Mouse (Mus musculus) kidney, postnatal 0 days (tissue): ENCODE results near the gene Arntl. TPM values are rescaled to one million over a fixed set of nuclear protein-coding genes. Genes with fewer than 3 reads are reported as not detected.

Experiments used
- ATAC-seq: fragments of 200-750 bp; cut with Nextera tagmentation; replicated peaks from 2 replicates; pipeline ENCODE4 v1.8.0; 2017; ENCODE audit warnings: low read depth, moderate number of reproducible peaks, moderate TSS enrichment, moderate library complexity; ENCODE audit not compliant: low FRiP score
- DNase-seq: peaks from one replicate; pipeline ENCODE4 v3.0.0-alpha.2; 2016; ENCODE audit warnings: low spot score
- H3K27ac ChIP-seq: fragments of 300-500 bp; sonication (generic); 2 replicates; pipeline ENCODE4 v1.5.1; 2014; ENCODE audit warnings: mild to moderate bottlenecking
- H3K27me3 ChIP-seq: fragments of 300-500 bp; sonication (generic); 2 replicates; pipeline ENCODE4 v1.6.1; 2014; ENCODE audit warnings: low read length, mixed read lengths; ENCODE audit not compliant: insufficient read depth
- H3K36me3 ChIP-seq: fragments of 300-500 bp; sonication (generic); 2 replicates; pipeline ENCODE4 v1.6.1; 2014; ENCODE audit warnings: low read length, mixed read lengths; ENCODE audit not compliant: insufficient read depth
- H3K4me1 ChIP-seq: fragments of 300-500 bp; sonication (generic); replicated peaks from 2 replicates; pipeline ENCODE4 v1.6.1; 2014; ENCODE audit warnings: antibody characterized with exemption, low read length, mixed read lengths; ENCODE audit not compliant: insufficient read depth
- H3K4me2 ChIP-seq: fragments of 300-500 bp; sonication (generic); 2 replicates; pipeline ENCODE4 v1.6.1; 2014; ENCODE audit warnings: mild to moderate bottlenecking, low read length, moderate library complexity, mixed read lengths
- H3K4me3 ChIP-seq: fragments of 300-500 bp; sonication (generic); replicated peaks from 2 replicates; pipeline ENCODE4 v1.5.1; 2014; ENCODE audit warnings: low read depth, low read length
- H3K9ac ChIP-seq: fragments of 300-500 bp; sonication (generic); 2 replicates; pipeline ENCODE4 v1.6.1; 2014; ENCODE audit warnings: low read depth, low read length
- H3K9me3 ChIP-seq: fragments of 300-500 bp; sonication (generic); replicated peaks from 2 replicates; pipeline ENCODE4 v1.6.1; 2016; ENCODE audit warnings: low read length, inconsistent platforms, mixed read lengths
- CTCF ChIP-seq: IDR thresholded peaks from 2 replicates; pipeline ENCODE4 v1.5.1; 2016; ENCODE audit warnings: antibody characterized with exemption, low read depth, mild to moderate bottlenecking, moderate library complexity
- WGBS: fragments of 180-500 bp; shearing (Covaris S2); extraction: QIAGEN DNeasy Blood & Tissue Kit; methylation state at CpG from one replicate; pipeline ENCODE4 v1.1.7; 2014; 5-methylcytosine and 5-hydroxymethylcytosine counted together
- polyA plus RNA-seq: library from polyadenylated mRNA; unstranded; fragments of >200 nt; fragmentation: Nextera tagmentation; extraction: Ambion mirVana; gene quantifications from 2 replicates; pipeline ENCODE4 v1.2.1, GENCODE M21; 2015

The Arntl gene
- polyA plus RNA-seq, 1 experiment from 2014 or later = 13.2 TPM

- no peak overlapping the region for H3K27ac ChIP-seq
- H3K27me3 ChIP-seq = no peaks in the 10 kb centered on the region
- no peak for TF ChIP-seq CTCF
- no peaks in the 10 kb centered on the region for H3K9me3 ChIP-seq
- H3K9ac ChIP-seq = no peak overlapping the region
- DNase-seq = no peak
- ATAC-seq = no peak
- no peaks in the 10 kb centered on the region for H3K4me1 ChIP-seq
- no peak overlapping the region for H3K4me2 ChIP-seq
- H3K4me3 ChIP-seq = no peak overlapping the region
- no peaks in the 10 kb centered on the region for H3K36me3 ChIP-seq
- 60% methylated on average over 13 of the region's 13 CpGs for WGBS
These were observed 12.2 kb downstream of the Arntl start for GRCm38 (mm10) chr7:113219416-113219815.

GRCm38 (mm10) chr7:113219864-113220263 is 12.6 kb downstream of the Arntl start:
- no peak for TF ChIP-seq CTCF
- Histone ChIP-seq H3K27ac (no peak overlapping the region), H3K27me3 (no peaks in the 10 kb centered on the region), H3K9ac (no peak overlapping the region), H3K36me3 (no peaks in the 10 kb centered on the region), H3K4me1 (no peaks in the 10 kb centered on the region), H3K4me2 (no peak overlapping the region), H3K9me3 (no peaks in the 10 kb centered on the region), H3K4me3 (no peak overlapping the region)
- no peak for DNase-seq
- WGBS = 89% methylated on average over 3 of the region's 3 CpGs
- no peak for ATAC-seq

- Histone ChIP-seq H3K36me3 (no peaks in the 10 kb centered on the region), H3K27me3 (no peaks in the 10 kb centered on the region), H3K4me3 (no peak overlapping the region), H3K4me1 (no peaks in the 10 kb centered on the region), H3K9ac (no peak overlapping the region), H3K9me3 (no peaks in the 10 kb centered on the region), H3K4me2 (no peak overlapping the region), H3K27ac (no peak overlapping the region)
- ATAC-seq (no peak), DNase-seq (no peak)
- 70% methylated on average over 6 of the region's 6 CpGs for WGBS
- no peak for TF ChIP-seq CTCF
These were observed 13.5 kb downstream of the Arntl start for GRCm38 (mm10) chr7:113220691-113221238.

- no peak overlapping the region for H3K9ac ChIP-seq
- H3K27ac ChIP-seq = no peak overlapping the region
- no peaks in the 10 kb centered on the region for H3K9me3 ChIP-seq
- no peaks in the 10 kb centered on the region for H3K4me1 ChIP-seq
- DNase-seq = no peak
- WGBS = 85% methylated on average over 5 of the region's 5 CpGs
- no peak overlapping the region for H3K4me2 ChIP-seq
- TF ChIP-seq CTCF = no peak
- no peak overlapping the region for H3K4me3 ChIP-seq
- ATAC-seq = no peak
- no peaks in the 10 kb centered on the region for H3K36me3 ChIP-seq
- no peaks in the 10 kb centered on the region for H3K27me3 ChIP-seq
These were observed 15.6 kb downstream of the Arntl start for GRCm38 (mm10) chr7:113222821-113223220.

GRCm38 (mm10) chr7:113224620-113225019 is 17.4 kb downstream of the Arntl start:
- Histone ChIP-seq H3K4me3 (no peak overlapping the region), H3K36me3 (no peaks in the 10 kb centered on the region), H3K9ac (no peak overlapping the region), H3K9me3 (no peaks in the 10 kb centered on the region), H3K27ac (no peak overlapping the region), H3K4me1 (0 out of 2 replicates have a peak, but pooled peaks cover 3% of the 10 kb centered on the region), H3K27me3 (no peaks in the 10 kb centered on the region), H3K4me2 (no peak overlapping the region)
- WGBS = 89% methylated on average over 1 of the region's 1 CpGs
- TF ChIP-seq CTCF = no peak
- no peak for DNase-seq
- ATAC-seq = peak; percentile 43; the same call in 1 of the 2 replicates

GRCm38 (mm10) chr7:113228498-113228897 is 21.2 kb downstream of the Arntl start:
- TF ChIP-seq CTCF = no peak
- Histone ChIP-seq H3K4me2 (no peak overlapping the region), H3K36me3 (no peaks in the 10 kb centered on the region), H3K4me1 (0 out of 2 replicates have a peak, but pooled peaks cover 3% of the 10 kb centered on the region), H3K4me3 (no peak overlapping the region), H3K9ac (no peak overlapping the region), H3K27ac (no peak overlapping the region), H3K9me3 (no peaks in the 10 kb centered on the region), H3K27me3 (no peaks in the 10 kb centered on the region)
- ATAC-seq (no peak; the same call in 1 of the 2 replicates), DNase-seq (no peak)
- 54% methylated on average over 6 of the region's 6 CpGs for WGBS

GRCm38 (mm10) chr7:113236135-113236534 is 28.9 kb downstream of the Arntl start:
- H3K4me1 ChIP-seq = peaks cover 7% of the 10 kb centered on the region
- H3K4me2 ChIP-seq = no peak overlapping the region
- H3K27ac ChIP-seq = no peak overlapping the region
- ATAC-seq = no peak
- H3K27me3 ChIP-seq = no peaks in the 10 kb centered on the region
- H3K36me3 ChIP-seq = no peaks in the 10 kb centered on the region
- no peak overlapping the region for H3K9ac ChIP-seq
- no peak for TF ChIP-seq CTCF
- WGBS = 94% methylated on average over 8 of the region's 8 CpGs
- H3K9me3 ChIP-seq = no peaks in the 10 kb centered on the region
- H3K4me3 ChIP-seq = no peak overlapping the region
- no peak for DNase-seq
